Mouse (Mus musculus) liver, postnatal 0 days (tissue): Measurements from ENCODE around the gene Mdga1. TPM values are rescaled to one million over a fixed set of nuclear protein-coding genes. Genes with fewer than 3 reads are reported as not detected.

ENCODE experiments used
- ATAC-seq: fragments of 200-750 bp; cut with Nextera tagmentation; 2 replicates; pipeline ENCODE4 v1.8.0; 2017; ENCODE audit warnings: mild to moderate bottlenecking, moderate library complexity
- DNase-seq: peaks from one replicate; pipeline ENCODE4 v3.0.0-alpha.2; 2016
- H3K27ac ChIP-seq: fragments of 300-500 bp; sonication (generic); 2 replicates; pipeline ENCODE4 v1.5.1; 2014; ENCODE audit warnings: antibody characterized with exemption, moderate library complexity, mild to moderate bottlenecking, low read depth
- H3K27me3 ChIP-seq: fragments of 300-500 bp; sonication (generic); 2 replicates; pipeline ENCODE4 v1.6.1; 2014; ENCODE audit warnings: low read length, control low read depth, mixed read lengths; ENCODE audit not compliant: insufficient read depth
- H3K36me3 ChIP-seq: fragments of 300-500 bp; sonication (generic); replicated peaks from 2 replicates; pipeline ENCODE4 v1.6.1; 2014; ENCODE audit warnings: mild to moderate bottlenecking, control low read depth, low read length, moderate library complexity, mixed read lengths; ENCODE audit not compliant: insufficient read depth
- H3K4me1 ChIP-seq: fragments of 300-500 bp; sonication (generic); 2 replicates; pipeline ENCODE4 v1.6.1; 2014; ENCODE audit warnings: antibody characterized with exemption, mild to moderate bottlenecking, control low read depth; ENCODE audit not compliant: insufficient read depth
- H3K4me2 ChIP-seq: fragments of 300-500 bp; sonication (generic); 2 replicates; pipeline ENCODE4 v1.6.1; 2014; ENCODE audit warnings: low read depth, mild to moderate bottlenecking, low read length, moderate library complexity, mixed read lengths
- H3K4me3 ChIP-seq: fragments of 300-500 bp; sonication (generic); 2 replicates; pipeline ENCODE4 v1.5.1; 2014; ENCODE audit warnings: low read depth, low read length
- H3K9ac ChIP-seq: fragments of 300-500 bp; sonication (generic); replicated peaks from 2 replicates; pipeline ENCODE4 v1.6.1; 2014; ENCODE audit warnings: mild to moderate bottlenecking, moderate library complexity
- H3K9me3 ChIP-seq: fragments of 300-500 bp; sonication (generic); 2 replicates; pipeline ENCODE4 v1.6.1; 2016; ENCODE audit warnings: mild to moderate bottlenecking, control low read depth, low read length, mixed read lengths
- CTCF ChIP-seq: sonication (generic); IDR thresholded peaks from 2 replicates; pipeline ENCODE4 v1.5.1; 2016; ENCODE audit warnings: antibody characterized with exemption, low read depth
- EP300 ChIP-seq: IDR thresholded peaks from 2 replicates; pipeline ENCODE4 v1.6.1; 2016; ENCODE audit warnings: antibody characterized with exemption, low read depth, mild to moderate bottlenecking
- WGBS: fragments of 180-500 bp; shearing (Covaris S2); extraction: QIAGEN DNeasy Blood & Tissue Kit; methylation state at CpG from one replicate; pipeline ENCODE4 v1.1.7; 2014; ENCODE audit not compliant: insufficient replicate concordance; 5-methylcytosine and 5-hydroxymethylcytosine counted together
- polyA plus RNA-seq: library from polyadenylated mRNA; unstranded; fragments of >200 nt; fragmentation: Nextera tagmentation; extraction: Ambion mirVana; gene quantifications from 2 replicates; pipeline ENCODE4 v1.2.1, GENCODE M21; 2015

Gene Mdga1
- polyA plus RNA-seq, 1 experiment from 2014 or later: 2.0 TPM

GRCm38 (mm10) chr17:29864440-29864839 lies 105.4 kb downstream of the Mdga1 start:
- WGBS: 54% methylated on average over 7 of the region's 7 CpGs
- Histone ChIP-seq H3K4me3 (no peak overlapping the region), H3K27ac (no peak overlapping the region), H3K36me3 (no peaks in the 10 kb centered on the region), H3K9ac (no peak overlapping the region), H3K4me2 (no peak overlapping the region), H3K4me1 (peaks cover 13% of the 10 kb centered on the region), H3K9me3 (no peaks in the 10 kb centered on the region), H3K27me3 (no peaks in the 10 kb centered on the region)
- no peak for ATAC-seq
- TF ChIP-seq EP300: no peak
- peak; percentile 62 for TF ChIP-seq CTCF
- DNase-seq: no peak

GRCm38 (mm10) chr17:29859788-29860283 lies 110.1 kb downstream of the Mdga1 start:
- no peaks in the 10 kb centered on the region for H3K9me3 ChIP-seq
- H3K27ac ChIP-seq: peak overlapping the region; percentile 84
- no peak overlapping the region for H3K9ac ChIP-seq
- DNase-seq (peak; percentile 72), ATAC-seq (peak; percentile 96)
- TF ChIP-seq CTCF (peak; percentile 21; the same call in 1 of the 2 replicates), EP300 (peak; percentile 100)
- H3K4me2 ChIP-seq: peak overlapping the region; percentile 55
- H3K4me3 ChIP-seq: no peak overlapping the region
- H3K27me3 ChIP-seq: no peaks in the 10 kb centered on the region
- no peaks in the 10 kb centered on the region for H3K36me3 ChIP-seq
- WGBS: 31% methylated on average over 13 of the region's 13 CpGs
- peaks cover 46% of the 10 kb centered on the region for H3K4me1 ChIP-seq

DNA sequence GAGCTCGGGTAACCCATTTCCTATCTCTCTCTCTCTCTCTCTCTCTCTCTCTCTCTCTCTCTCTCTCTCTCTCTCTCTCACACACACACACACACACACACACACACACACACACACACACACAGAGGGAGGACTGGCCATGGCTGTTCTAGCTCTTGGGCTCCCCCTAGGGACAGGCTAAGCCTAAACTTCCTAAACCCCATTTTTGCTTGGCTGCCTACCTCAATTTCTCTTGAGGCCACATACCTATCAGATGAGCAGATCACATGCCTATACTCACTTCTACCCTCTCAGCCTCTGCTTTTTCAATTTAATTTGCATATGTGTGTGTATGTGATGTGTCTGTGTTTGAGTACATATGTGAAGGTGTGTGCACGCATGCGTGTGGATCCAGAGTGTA lies 111.1 kb downstream of the Mdga1 start:
- peaks cover 52% of the 10 kb centered on the region for H3K4me1 ChIP-seq
- ATAC-seq (no peak), DNase-seq (peak; percentile 75)
- no peaks in the 10 kb centered on the region for H3K36me3 ChIP-seq
- H3K4me2 ChIP-seq: peak overlapping the region; percentile 55; the same call in 1 of the 2 replicates
- TF ChIP-seq EP300 (no peak), CTCF (peak; percentile 82)
- 64% methylated on average over 3 of the region's 3 CpGs for WGBS
- no peak overlapping the region for H3K4me3 ChIP-seq
- no peaks in the 10 kb centered on the region for H3K9me3 ChIP-seq
- no peak overlapping the region for H3K9ac ChIP-seq
- peak overlapping the region; percentile 84 for H3K27ac ChIP-seq
- H3K27me3 ChIP-seq: no peaks in the 10 kb centered on the region

GRCm38 (mm10) chr17:29855702-29856580 lies 113.9 kb downstream of the Mdga1 start:
- H3K4me2 ChIP-seq: no peak overlapping the region
- no peak for ATAC-seq

GRCm38 (mm10) chr17:29854835-29855234 lies 115.1 kb downstream of the Mdga1 start:
- Histone ChIP-seq H3K9ac (no peak overlapping the region), H3K4me1 (peaks cover 40% of the 10 kb centered on the region), H3K4me2 (0 out of 2 replicates have a peak overlapping the region, but pooled peaks have one; percentile 24), H3K27ac (no peak overlapping the region), H3K36me3 (no peaks in the 10 kb centered on the region), H3K9me3 (no peaks in the 10 kb centered on the region), H3K27me3 (no peaks in the 10 kb centered on the region), H3K4me3 (no peak overlapping the region)
- 80% methylated on average over 4 of the region's 4 CpGs for WGBS
- DNase-seq (no peak), ATAC-seq (no peak)
- TF ChIP-seq EP300: no peak
- no peak for TF ChIP-seq CTCF

More at GRCm38 (mm10) chr17:29855702-29856580, 113.9 kb downstream of the Mdga1 start:
- no peak overlapping the region for H3K4me3 ChIP-seq
- peaks cover 49% of the 10 kb centered on the region for H3K4me1 ChIP-seq
- H3K9me3 ChIP-seq: no peaks in the 10 kb centered on the region
- no peaks in the 10 kb centered on the region for H3K27me3 ChIP-seq
- no peaks in the 10 kb centered on the region for H3K36me3 ChIP-seq
- DNase-seq: no peak
- TF ChIP-seq EP300 (0 out of 2 replicates have a peak, but pooled peaks have one; percentile 15), CTCF (no peak)
- 0 out of 2 replicates have a peak overlapping the region, but pooled peaks have one; percentile 0 for H3K27ac ChIP-seq
- H3K9ac ChIP-seq: no peak overlapping the region
- WGBS: 57% methylated on average over 18 of the region's 18 CpGs

DNA sequence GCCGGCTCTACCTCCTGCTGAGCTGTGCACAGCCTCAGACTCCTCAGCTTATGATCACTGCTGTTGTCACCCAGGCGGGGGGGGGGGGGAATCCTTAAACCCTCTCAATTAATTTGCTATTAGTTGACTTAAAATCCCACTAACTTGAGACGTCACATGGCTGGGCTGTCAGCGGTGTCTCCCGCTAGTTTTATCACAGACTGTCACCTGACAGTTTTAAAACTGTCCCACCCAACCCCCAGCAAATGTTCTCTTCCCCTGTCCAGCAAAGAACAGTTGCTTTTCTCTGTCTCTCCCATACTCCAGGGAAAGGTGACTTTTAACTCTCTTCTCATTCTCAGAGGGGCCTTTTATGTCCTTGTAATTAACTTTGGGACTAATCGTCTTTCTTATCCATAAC lies 115.5 kb downstream of the Mdga1 start:
- ATAC-seq (peak; percentile 64), DNase-seq (no peak)
- WGBS: 48% methylated on average over 6 of the region's 6 CpGs
- H3K27ac ChIP-seq: no peak overlapping the region
- H3K4me1 ChIP-seq: peaks cover 39% of the 10 kb centered on the region
- no peaks in the 10 kb centered on the region for H3K9me3 ChIP-seq
- no peak overlapping the region for H3K9ac ChIP-seq
- H3K4me3 ChIP-seq: no peak overlapping the region
- H3K27me3 ChIP-seq: no peaks in the 10 kb centered on the region
- H3K36me3 ChIP-seq: no peaks in the 10 kb centered on the region
- peak overlapping the region; percentile 24; the same call in 1 of the 2 replicates for H3K4me2 ChIP-seq
- TF ChIP-seq EP300: peak; percentile 76
- TF ChIP-seq CTCF: no peak
